In the genomic region with DNA sequence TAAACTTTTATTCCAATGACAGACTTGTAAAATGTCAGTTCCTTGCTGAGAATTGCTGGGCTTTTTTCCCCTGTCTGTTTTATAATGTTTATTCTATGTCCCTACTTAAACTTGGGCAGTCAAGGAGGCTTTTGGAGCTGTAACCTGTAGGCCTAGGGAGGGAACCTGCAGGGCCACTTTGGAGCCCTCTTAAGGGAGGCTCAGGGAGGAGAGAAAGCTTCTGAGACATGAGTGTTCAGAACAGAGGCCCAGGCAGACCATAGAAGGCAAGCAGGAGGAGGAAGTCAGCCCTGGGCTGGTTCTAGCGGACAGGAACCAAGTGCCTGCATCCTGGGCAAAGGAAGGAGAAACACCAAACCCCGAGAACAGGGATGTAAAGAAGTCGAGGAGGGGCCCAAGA, we compare ENCODE assay signal across 10 mouse cellular contexts. TPM values are rescaled to one million over a fixed set of nuclear protein-coding genes. Genes with fewer than 3 reads are reported as not detected.
DNase-seq lines count a peak whose midpoint lies in the region; ATAC-seq and TF ChIP-seq lines count a peak whose summit lies in the region.
"Had no signal": no experiment of that assay in that cellular context is flagged by ENCODE, and none has a peak within 500 bp of the region (broad histone marks: within the 10 kb centered on the region; RNA-seq: fewer than 3 reads in every experiment).

No protein-coding gene starts in this region.

- peak overlapping the region; percentile 99 for H3K4me2 ChIP-seq in embryonic facial prominence, embryonic 13.5 days
- H3K4me2 ChIP-seq in liver, embryonic 11.5 days, result peak overlapping the region; percentile 98
- H3K4me2 ChIP-seq in stomach, embryonic 14.5 days (replicated peaks; ENCODE audit: low read depth, low read length), result peak overlapping the region; percentile 96
- H3K4me2 ChIP-seq in forebrain, embryonic 11.5 days (ENCODE audit: low read depth, low read length, severe bottlenecking), result no peak overlapping the region

- no peaks in the 10 kb centered on the region for H3K36me3 ChIP-seq in liver, adult 2 months (ENCODE audit: control insufficient read depth, insufficient read depth, low read length)
- no peaks in the 10 kb centered on the region for H3K36me3 ChIP-seq in embryonic facial prominence, embryonic 13.5 days
- no peaks in the 10 kb centered on the region for H3K36me3 ChIP-seq in liver, embryonic 11.5 days (ENCODE audit: control insufficient read depth, insufficient read depth, low read length)
- H3K36me3 ChIP-seq in stomach, embryonic 14.5 days (ENCODE audit: control insufficient read depth, insufficient read depth, low read length), result no peaks in the 10 kb centered on the region
- no peaks in the 10 kb centered on the region for H3K36me3 ChIP-seq in forebrain, embryonic 11.5 days (ENCODE audit: control insufficient read depth, insufficient read depth, low read length)
- H3K36me3 ChIP-seq: forebrain, embryonic 10.5 days had no signal

- peak overlapping the region; percentile 83; the same call in 1 of the 2 replicates for H3K4me3 ChIP-seq in liver, adult 2 months (ENCODE audit: insufficient read depth, low read depth, low read length)
- H3K4me3 ChIP-seq in embryonic facial prominence, embryonic 13.5 days, result 0 out of 2 replicates have a peak overlapping the region, but pooled peaks have one; percentile 56
- peak overlapping the region; percentile 66 for H3K4me3 ChIP-seq in liver, embryonic 11.5 days (ENCODE audit: low read depth, low read length)
- H3K4me3 ChIP-seq in stomach, embryonic 14.5 days (ENCODE audit: low read depth, low read length), result peak overlapping the region; percentile 46
- no peak overlapping the region for H3K4me3 ChIP-seq in forebrain, embryonic 11.5 days (ENCODE audit: low read depth, low read length)

- TF ChIP-seq POLR2A in liver, adult 2 months (IDR thresholded peaks at IDR 0.05; ENCODE audit: extremely low read depth, insufficient read depth, low read length), result no peak

- 61% methylated on average over 3 of the region's 3 CpGs for WGBS in liver, adult 2 months
- 75% methylated on average over 3 of the region's 3 CpGs for WGBS in embryonic facial prominence, embryonic 13.5 days
- 53% methylated on average over 3 of the region's 3 CpGs for WGBS in liver, embryonic 11.5 days
- 67% methylated on average over 3 of the region's 3 CpGs for WGBS in stomach, embryonic 14.5 days
- WGBS in forebrain, embryonic 11.5 days, result 90% methylated on average over 3 of the region's 3 CpGs

- TF ChIP-seq CTCF in liver, adult 2 months (IDR thresholded peaks at IDR 0.05; ENCODE audit: low read depth, low read length), result no peak

- H3K9me3 ChIP-seq in embryonic facial prominence, embryonic 13.5 days, result no peaks in the 10 kb centered on the region
- H3K9me3 ChIP-seq in liver, embryonic 11.5 days (ENCODE audit: control insufficient read depth, low read length), result no peaks in the 10 kb centered on the region
- no peaks in the 10 kb centered on the region for H3K9me3 ChIP-seq in stomach, embryonic 14.5 days (ENCODE audit: control insufficient read depth, low read depth, low read length)
- no peaks in the 10 kb centered on the region for H3K9me3 ChIP-seq in forebrain, embryonic 11.5 days (ENCODE audit: control insufficient read depth, low read length)
- H3K9me3 ChIP-seq: forebrain, embryonic 10.5 days had no signal

- no peak for DNase-seq in liver, adult 2 months (ENCODE audit: extremely low read depth, low read depth, low spot score)
- no peak for DNase-seq in liver
- DNase-seq in liver, embryonic 11.5 days (ENCODE audit: low spot score), result no peak
- no peak for DNase-seq in forebrain, embryonic 11.5 days (ENCODE audit: low spot score)
- DNase-seq: adrenal gland, postnatal 10 days had no signal

- peaks cover 37% of the 10 kb centered on the region for H3K4me1 ChIP-seq in liver, adult 2 months (ENCODE audit: control insufficient read depth, insufficient read depth, low read length)
- H3K4me1 ChIP-seq in embryonic facial prominence, embryonic 13.5 days, result peaks cover 54% of the 10 kb centered on the region
- peaks cover 60% of the 10 kb centered on the region for H3K4me1 ChIP-seq in liver, embryonic 11.5 days (replicated peaks; ENCODE audit: control insufficient read depth, insufficient read depth, low read length)
- peaks cover 38% of the 10 kb centered on the region for H3K4me1 ChIP-seq in stomach, embryonic 14.5 days (ENCODE audit: control insufficient read depth, insufficient read depth, low read length)
- H3K4me1 ChIP-seq in forebrain, embryonic 11.5 days (replicated peaks; ENCODE audit: control insufficient read depth, insufficient read depth, low read length), result peaks cover 3% of the 10 kb centered on the region; the same call in 1 of the 2 replicates

- peaks cover 22% of the 10 kb centered on the region; the same call in 1 of the 2 replicates for H3K79me2 ChIP-seq in liver, adult 2 months (ENCODE audit: control insufficient read depth, insufficient read depth, low read length)

- H3K9ac ChIP-seq in liver, adult 2 months (ENCODE audit: low read depth, low read length), result peak overlapping the region; percentile 2; the same call in 1 of the 2 replicates
- peak overlapping the region; percentile 2; the same call in 1 of the 2 replicates for H3K9ac ChIP-seq in embryonic facial prominence, embryonic 13.5 days
- H3K9ac ChIP-seq in liver, embryonic 11.5 days (ENCODE audit: low read depth, low read length), result 0 out of 2 replicates have a peak overlapping the region, but pooled peaks have one; percentile 2
- no peak overlapping the region for H3K9ac ChIP-seq in stomach, embryonic 14.5 days (replicated peaks; ENCODE audit: low read depth, low read length)
- no peak overlapping the region for H3K9ac ChIP-seq in forebrain, embryonic 11.5 days (ENCODE audit: low read length)

- ATAC-seq in embryonic facial prominence, embryonic 13.5 days (ENCODE audit: insufficient number of reproducible peaks, insufficient read depth, low FRiP score, low TSS enrichment, low read depth), result no peak
- no peak for ATAC-seq in liver, embryonic 11.5 days (replicated peaks; ENCODE audit: low FRiP score)
- no peak for ATAC-seq in stomach, embryonic 14.5 days (ENCODE audit: insufficient number of reproducible peaks, insufficient read depth, low FRiP score, low read depth)
- no peak for ATAC-seq in monocyte, adult 5-6 weeks (replicated peaks; ENCODE audit: insufficient number of reproducible peaks, low FRiP score, low TSS enrichment, poor library complexity, severe bottlenecking)
- ATAC-seq in forebrain, embryonic 11.5 days (replicated peaks; ENCODE audit: low FRiP score), result no peak
- ATAC-seq in frontal cortex, adult (ENCODE audit: low TSS enrichment), result no peak

- H3K27ac ChIP-seq in liver, adult 2 months (replicated peaks; ENCODE audit: insufficient read depth, low read depth, low read length), result peak overlapping the region; percentile 30
- 0 out of 2 replicates have a peak overlapping the region, but pooled peaks have one; percentile 28 for H3K27ac ChIP-seq in embryonic facial prominence, embryonic 13.5 days
- no peak overlapping the region for H3K27ac ChIP-seq in liver, embryonic 11.5 days (ENCODE audit: low read depth, low read length)
- H3K27ac ChIP-seq in stomach, embryonic 14.5 days (ENCODE audit: low read length), result peak overlapping the region; percentile 53; the same call in 1 of the 2 replicates
- no peak overlapping the region for H3K27ac ChIP-seq in forebrain, embryonic 11.5 days (ENCODE audit: low read depth, low read length)

- H3K27me3 ChIP-seq in liver, adult 2 months (ENCODE audit: control insufficient read depth, insufficient read depth, low read length), result no peaks in the 10 kb centered on the region
- peaks cover 10% of the 10 kb centered on the region for H3K27me3 ChIP-seq in embryonic facial prominence, embryonic 13.5 days
- no peaks in the 10 kb centered on the region for H3K27me3 ChIP-seq in liver, embryonic 11.5 days (replicated peaks; ENCODE audit: control insufficient read depth, insufficient read depth, low read length)
- no peaks in the 10 kb centered on the region for H3K27me3 ChIP-seq in stomach, embryonic 14.5 days (ENCODE audit: control insufficient read depth, insufficient read depth, low read length)
- H3K27me3 ChIP-seq in forebrain, embryonic 11.5 days (ENCODE audit: control insufficient read depth, insufficient read depth, low read length), result peaks cover 5% of the 10 kb centered on the region

RNA-seq across cellular contexts. Expression of a gene that starts 56.3 kb away (rescaled TPM):
- 20.1 and 22.4 TPM in 2 replicates for total RNA-seq in liver, adult 2 months (2014; rRNA removed)
- 3.4 and 4.8 TPM in 2 replicates for polyA plus RNA-seq in liver, adult 2 months (2012; rRNA removed)
- polyA plus RNA-seq in embryonic facial prominence, embryonic 13.5 days (2015; fragmentation: Nextera tagmentation; extraction: Ambion mirVana), result 33.9 and 35.7 TPM in 2 replicates
- 26.5 and 29.1 TPM in 2 replicates for polyA plus RNA-seq in liver, embryonic 11.5 days (2014; fragmentation: Nextera tagmentation; extraction: Ambion mirVana)
- polyA plus RNA-seq in stomach, embryonic 14.5 days (2014; fragmentation: Nextera tagmentation; extraction: Ambion mirVana), result 54.3 and 60.7 TPM in 2 replicates
- total RNA-seq in monocyte, adult 5-6 weeks (2017), result 527 to 604 TPM (median 547 TPM) in 3 replicates
- polyA plus RNA-seq in forebrain, embryonic 11.5 days (2014; fragmentation: Nextera tagmentation; extraction: Ambion mirVana), result 21.4 and 22.1 TPM in 2 replicates

Comparison
In these comparisons a context has a peak if more than half of its experiments do, and no peak if none do; other contexts are left out.
1. H3K27ac ChIP-seq: peak in liver, adult 2 months (single experiment), embryonic facial prominence, embryonic 13.5 days (single experiment) and stomach, embryonic 14.5 days (single experiment); none in liver, embryonic 11.5 days (single experiment) and forebrain, embryonic 11.5 days (single experiment).
2. H3K9ac ChIP-seq: peak in liver, adult 2 months (single experiment), embryonic facial prominence, embryonic 13.5 days (single experiment) and liver, embryonic 11.5 days (single experiment); none in stomach, embryonic 14.5 days (single experiment) and forebrain, embryonic 11.5 days (single experiment).